Mouse (Mus musculus): ENCODE measurements around the gene Bnip1. TPM values are rescaled to one million over a fixed set of nuclear protein-coding genes. Genes with fewer than 3 reads are reported as not detected.

The Bnip1 gene
- polyA plus RNA-seq, 1 experiment from 2014 or later = 48.2 TPM

GRCm38 (mm10) chr17:26841981-26842380, 61.1 kb downstream of the Bnip1 start:
- 3% methylated on average over 5 of the region's 5 CpGs for WGBS
- Histone ChIP-seq H3K9me3 (replicated peaks; ENCODE audit: control insufficient read depth, low read length) (no peaks in the 10 kb centered on the region), H3K27ac (ENCODE audit: low read depth, low read length) (no peak overlapping the region), H3K27me3 (replicated peaks; ENCODE audit: control insufficient read depth, insufficient read depth, low read length) (peaks cover 96% of the 10 kb centered on the region), H3K36me3 (ENCODE audit: control insufficient read depth, insufficient read depth, low read length) (no peaks in the 10 kb centered on the region), H3K9ac (ENCODE audit: low read length) (no peak overlapping the region), H3K4me1 (ENCODE audit: control insufficient read depth, insufficient read depth, low read length) (no peaks in the 10 kb centered on the region), H3K4me3 (ENCODE audit: low read depth, low read length) (no peak overlapping the region), H3K4me2 (ENCODE audit: low read length) (no peak overlapping the region)
- DNase-seq (ENCODE audit: low spot score) = no peak
- ATAC-seq = no peak

Other genes starting within 250 kb of the Bnip1 start
- gene Ergic1, start 219.6 kb upstream of the Bnip1 start, polyA plus RNA-seq (2014; fragmentation: Nextera tagmentation; extraction: Ambion mirVana) = 126 and 134 TPM in 2 replicates
- gene Dusp1, start 218.9 kb upstream of the Bnip1 start, polyA plus RNA-seq (2014; fragmentation: Nextera tagmentation; extraction: Ambion mirVana) = 58.4 and 66.0 TPM in 2 replicates
- gene Atp6v0e, start 117.8 kb upstream of the Bnip1 start, polyA plus RNA-seq (2014; fragmentation: Nextera tagmentation; extraction: Ambion mirVana) = 154 and 185 TPM in 2 replicates
- gene Crebrf, start 65.4 kb upstream of the Bnip1 start, polyA plus RNA-seq (2014; fragmentation: Nextera tagmentation; extraction: Ambion mirVana) = 10.0 and 12.8 TPM in 2 replicates
- not detected in 2 replicates for gene Nkx2-5, start 63.9 kb downstream of the Bnip1 start, polyA plus RNA-seq (2014; fragmentation: Nextera tagmentation; extraction: Ambion mirVana)
- gene Kifc5b, start 136.0 kb downstream of the Bnip1 start, polyA plus RNA-seq (2014; fragmentation: Nextera tagmentation; extraction: Ambion mirVana) = 2.4 and 3.0 TPM in 2 replicates
- gene Phf1, start 152.0 kb downstream of the Bnip1 start, polyA plus RNA-seq (2014; fragmentation: Nextera tagmentation; extraction: Ambion mirVana) = 10.0 and 12.1 TPM in 2 replicates
- gene Cuta, start 158.5 kb downstream of the Bnip1 start, polyA plus RNA-seq (2014; fragmentation: Nextera tagmentation; extraction: Ambion mirVana) = 137 and 150 TPM in 2 replicates
- gene Syngap1, start 160.2 kb downstream of the Bnip1 start, polyA plus RNA-seq (2014; fragmentation: Nextera tagmentation; extraction: Ambion mirVana) = 4.2 and 4.9 TPM in 2 replicates
- gene Zbtb9, start 192.1 kb downstream of the Bnip1 start, polyA plus RNA-seq (2014; fragmentation: Nextera tagmentation; extraction: Ambion mirVana) = 9.1 and 10.0 TPM in 2 replicates
- gene Bak1, start 247.9 kb downstream of the Bnip1 start, polyA plus RNA-seq (2014; fragmentation: Nextera tagmentation; extraction: Ambion mirVana) = 4.8 and 7.6 TPM in 2 replicates